Mouse (Mus musculus): ENCODE results near the gene Gm13271. TPM values are rescaled to one million over a fixed set of nuclear protein-coding genes. Genes with fewer than 3 reads are reported as not detected.

Gene Gm13271
- polyA plus RNA-seq (2014; fragmentation: Illumina TruSeq; extraction: RNeasy Lipid Tissue Mini Kit (QIAGEN cat#74804); ENCODE audit: low read depth, low replicate concordance), result not detected

DNA sequence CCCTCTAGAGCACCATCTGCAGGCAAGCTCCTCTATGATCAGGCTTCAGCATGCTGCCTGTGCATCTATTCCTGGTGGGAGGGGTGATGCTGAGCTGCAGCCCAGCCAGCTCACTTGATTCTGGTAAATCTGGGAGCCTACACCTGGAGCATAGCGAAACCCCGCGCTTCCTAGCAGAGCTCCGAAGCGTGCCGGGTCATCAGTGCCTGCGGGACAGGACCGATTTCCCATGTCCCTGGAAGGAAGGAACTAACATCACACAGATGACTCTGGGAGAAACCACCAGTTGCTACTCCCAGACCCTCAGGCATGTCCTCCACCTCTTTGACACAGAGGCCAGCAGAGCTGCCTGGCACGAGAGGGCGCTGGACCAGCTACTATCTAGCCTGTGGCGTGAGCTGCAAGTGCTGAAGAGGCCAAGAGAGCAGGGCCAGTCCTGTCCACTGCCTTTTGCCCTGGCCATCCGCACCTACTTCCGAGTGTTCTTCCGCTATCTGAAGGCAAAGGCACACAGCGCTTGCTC lies at the start of gene Gm13271:
TSS of gene Gm13271 (plus strand) at position 51 of the 523 bp plus-strand sequence.

DNA sequence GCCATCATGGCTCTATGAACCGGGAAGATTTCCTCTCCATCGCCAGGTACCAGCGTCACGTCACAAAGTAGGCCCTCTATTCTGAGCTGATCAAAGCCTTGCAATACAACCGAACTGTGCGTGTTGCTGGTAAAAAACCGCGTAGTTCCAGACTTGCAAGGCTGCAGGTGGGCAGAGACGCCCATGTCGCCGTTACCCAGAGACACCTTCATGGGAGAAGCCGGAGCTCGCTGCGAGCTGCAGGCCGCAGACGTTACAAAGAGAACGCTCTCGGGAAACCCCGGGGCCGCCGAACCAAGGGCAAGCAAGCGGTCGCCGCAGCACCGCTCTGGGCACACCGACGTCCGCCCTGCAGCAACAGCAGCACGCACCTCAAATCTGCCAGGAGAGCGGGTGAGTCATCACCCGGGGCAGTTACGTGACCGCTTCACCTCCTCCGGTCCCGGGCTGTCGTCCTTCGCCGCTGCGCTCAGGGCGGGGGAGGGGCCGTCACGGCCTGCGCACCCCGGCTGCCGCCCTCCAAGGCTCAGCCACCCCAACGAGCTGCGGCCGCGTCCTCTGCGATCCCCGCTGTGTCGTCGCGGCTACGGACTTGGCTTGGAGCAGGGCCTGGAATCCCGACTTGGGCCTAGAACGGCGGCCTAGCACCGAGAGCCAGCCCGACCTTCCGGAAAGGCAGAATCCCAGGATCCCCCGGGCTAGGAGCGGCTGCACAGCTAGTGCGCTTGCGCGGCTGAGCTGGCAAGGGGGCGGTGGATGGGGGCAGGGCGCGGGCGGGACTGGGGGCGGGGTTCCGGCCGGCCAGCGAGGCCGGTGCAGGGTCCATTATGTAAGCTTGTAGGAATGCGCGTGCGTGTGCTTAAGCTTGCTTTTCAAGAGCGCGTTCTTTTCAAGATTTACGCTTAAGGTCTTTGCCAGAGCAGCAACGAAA lies 32.6 kb upstream of the Gm13271 start, which contains the start of the genes Gm26566 and Klhl9:
TSS of gene Gm26566 (plus strand) at position 15 of the 931 bp plus-strand sequence.
TSS of gene Klhl9 (minus strand) at position 675 of the 931 bp plus-strand sequence.

DNA sequence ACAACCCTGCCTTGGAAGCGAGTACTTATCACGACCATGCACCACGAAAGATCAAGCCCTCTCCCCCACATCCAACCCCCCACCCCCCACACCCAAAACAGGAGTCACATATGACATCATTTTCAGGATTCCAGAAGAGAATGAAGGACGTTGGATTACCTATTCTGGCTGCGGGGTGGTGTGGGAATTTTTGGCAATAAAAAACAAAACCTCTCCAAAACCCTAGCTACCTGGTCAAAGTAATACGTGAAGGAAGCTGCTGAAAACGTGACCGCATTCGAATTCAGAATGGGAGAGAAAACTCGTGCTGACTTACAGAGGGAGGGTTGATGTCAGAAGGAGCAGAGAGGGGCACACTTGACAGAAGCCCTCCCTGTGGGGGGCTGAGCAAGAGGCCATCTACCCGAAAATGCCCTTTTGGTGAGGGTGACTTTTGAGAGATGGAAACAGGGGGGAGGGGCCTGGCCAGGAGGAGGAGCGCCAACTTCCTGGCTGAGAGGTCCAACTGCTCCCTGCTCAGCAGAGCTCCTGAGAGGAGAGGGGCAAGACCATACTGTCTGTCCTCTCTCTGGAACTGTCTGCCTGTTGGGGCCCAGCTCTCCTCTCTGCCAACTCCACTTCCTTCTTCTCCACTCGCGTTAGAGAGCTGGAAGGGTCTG lies 5.1 kb downstream of the Gm13271 start, which contains the start of gene Gm13283:
TSS of gene Gm13283 (plus strand) at position 510 of the 659 bp plus-strand sequence.

GRCm38 (mm10) chr4:88773534-88773933 lies 18.9 kb downstream of the Gm13271 start, which contains the start of gene Gm13290:
TSS of gene Gm13290 (plus strand) at chr4:88773834.

DNA sequence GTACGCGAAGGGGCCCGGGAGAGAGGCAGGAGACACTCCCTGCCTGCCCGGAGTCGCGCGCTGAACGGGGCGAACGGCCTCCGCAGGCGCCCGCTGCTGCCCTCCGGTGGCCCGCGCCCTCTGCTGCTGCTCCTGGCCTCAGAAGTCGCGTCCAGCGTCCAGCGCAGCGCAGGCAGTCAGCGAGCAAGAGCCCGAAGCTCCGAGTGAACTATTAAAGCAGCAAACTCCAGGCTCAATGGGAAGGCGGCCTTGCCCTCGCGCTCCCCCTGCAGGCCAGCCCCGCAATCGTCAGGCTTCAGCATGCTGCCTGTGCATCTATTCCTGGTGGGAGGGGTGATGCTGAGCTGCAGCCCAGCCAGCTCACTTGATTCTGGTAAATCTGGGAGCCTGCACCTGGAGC lies 22.0 kb downstream of the Gm13271 start, which contains the start of gene Gm13289:
TSS of gene Gm13289 (plus strand) at position 301 of the 400 bp plus-strand sequence.

GRCm38 (mm10) chr4:88779550-88779949 lies 24.9 kb downstream of the Gm13271 start, which contains the start of gene Gm13272:
TSS of gene Gm13272 (plus strand) at chr4:88779850.

DNA sequence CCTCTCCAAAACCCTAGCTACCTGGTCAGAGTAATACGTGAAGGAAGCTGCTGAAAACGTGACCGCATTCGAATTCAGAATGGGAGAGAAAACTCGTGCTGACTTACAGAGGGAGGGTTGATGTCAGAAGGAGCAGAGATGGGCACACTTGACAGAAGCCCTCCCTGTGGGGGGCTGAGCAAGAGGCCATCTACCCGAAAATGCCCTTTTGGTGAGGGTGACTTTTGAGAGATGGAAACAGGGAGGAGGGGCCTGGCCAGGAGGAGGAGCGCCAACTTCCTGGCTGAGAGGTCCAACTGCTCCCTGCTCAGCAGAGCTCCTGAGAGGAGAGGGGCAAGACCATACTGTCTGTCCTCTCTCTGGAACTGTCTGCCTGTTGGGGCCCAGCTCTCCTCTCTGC lies 27.2 kb downstream of the Gm13271 start, which contains the start of gene Ifnz:
TSS of gene Ifnz (plus strand) at position 301 of the 400 bp plus-strand sequence.

GRCm38 (mm10) chr4:88785409-88785808 lies 30.7 kb downstream of the Gm13271 start, which contains the start of gene Gm13276:
TSS of gene Gm13276 (plus strand) at chr4:88785709.

GRCm38 (mm10) chr4:88788402-88788801 lies 33.7 kb downstream of the Gm13271 start, which contains the start of gene Gm13277:
TSS of gene Gm13277 (plus strand) at chr4:88788632.

GRCm38 (mm10) chr4:88791250-88791649 lies 36.6 kb downstream of the Gm13271 start, which contains the start of gene Gm13278:
TSS of gene Gm13278 (plus strand) at chr4:88791550.

DNA sequence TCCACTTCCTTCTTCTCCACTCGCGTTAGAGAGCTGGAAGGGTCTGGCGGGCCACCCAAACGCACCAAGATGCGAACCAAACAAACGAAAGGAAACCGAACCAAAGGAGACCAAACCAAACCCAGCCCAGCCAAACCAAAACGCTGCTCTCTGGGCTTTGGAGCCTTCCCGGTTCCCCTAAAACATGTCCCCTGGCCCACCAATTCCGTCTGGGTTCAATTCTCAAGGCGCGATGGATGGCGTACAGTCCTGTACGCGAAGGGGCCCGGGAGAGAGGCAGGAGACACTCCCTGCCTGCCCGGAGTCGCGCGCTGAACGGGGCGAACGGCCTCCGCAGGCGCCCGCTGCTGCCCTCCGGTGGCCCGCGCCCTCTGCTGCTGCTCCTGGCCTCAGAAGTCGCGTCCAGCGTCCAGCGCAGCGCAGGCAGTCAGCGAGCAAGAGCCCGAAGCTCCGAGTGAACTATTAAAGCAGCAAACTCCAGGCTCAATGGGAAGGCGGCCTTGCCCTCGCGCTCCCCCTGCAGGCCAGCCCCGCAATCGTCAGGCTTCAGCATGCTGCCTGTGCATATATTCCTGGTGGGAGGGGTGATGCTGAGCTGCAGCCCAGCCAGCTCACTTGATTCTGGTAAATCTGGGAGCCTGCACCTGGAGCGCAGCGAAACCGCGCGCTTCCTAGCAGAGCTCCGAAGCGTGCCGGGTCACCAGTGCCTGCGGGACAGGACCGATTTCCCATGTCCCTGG lies 39.4 kb downstream of the Gm13271 start, which contains the start of gene Gm13275:
TSS of gene Gm13275 (plus strand) at position 552 of the 740 bp plus-strand sequence.

GRCm38 (mm10) chr4:88797097-88797496 lies 42.4 kb downstream of the Gm13271 start, which contains the start of gene Gm13279:
TSS of gene Gm13279 (plus strand) at chr4:88797397.

GRCm38 (mm10) chr4:88799365-88799764 lies 44.7 kb downstream of the Gm13271 start, which contains the start of gene Gm13285:
TSS of gene Gm13285 (plus strand) at chr4:88799665.

GRCm38 (mm10) chr4:88802954-88803353 lies 48.3 kb downstream of the Gm13271 start, which contains the start of gene Gm13287:
TSS of gene Gm13287 (plus strand) at chr4:88803254.

Other genes starting within 250 kb of the Gm13271 start
- gene Ifnb1, start 232.1 kb upstream of the Gm13271 start, polyA plus RNA-seq (2014; fragmentation: Illumina TruSeq; extraction: RNeasy Lipid Tissue Mini Kit (QIAGEN cat#74804); ENCODE audit: low read depth, low replicate concordance), result not detected
- gene Ifna15, start 196.6 kb upstream of the Gm13271 start, polyA plus RNA-seq (2014; fragmentation: Illumina TruSeq; extraction: RNeasy Lipid Tissue Mini Kit (QIAGEN cat#74804); ENCODE audit: low read depth, low replicate concordance), result not detected
- not detected for gene Ifna14, start 183.1 kb upstream of the Gm13271 start, polyA plus RNA-seq (2014; fragmentation: Illumina TruSeq; extraction: RNeasy Lipid Tissue Mini Kit (QIAGEN cat#74804); ENCODE audit: low read depth, low replicate concordance)
- gene Ifna9, start 162.5 kb upstream of the Gm13271 start, polyA plus RNA-seq (2014; fragmentation: Illumina TruSeq; extraction: RNeasy Lipid Tissue Mini Kit (QIAGEN cat#74804); ENCODE audit: low read depth, low replicate concordance), result not detected
- gene Ifna12, start 151.5 kb upstream of the Gm13271 start, polyA plus RNA-seq (2014; fragmentation: Illumina TruSeq; extraction: RNeasy Lipid Tissue Mini Kit (QIAGEN cat#74804); ENCODE audit: low read depth, low replicate concordance), result not detected
- gene C87499, start 120.5 kb upstream of the Gm13271 start, polyA plus RNA-seq (2014; fragmentation: Illumina TruSeq; extraction: RNeasy Lipid Tissue Mini Kit (QIAGEN cat#74804); ENCODE audit: low read depth, low replicate concordance), result not detected
- not detected for gene Ifna13, start 110.4 kb upstream of the Gm13271 start, polyA plus RNA-seq (2014; fragmentation: Illumina TruSeq; extraction: RNeasy Lipid Tissue Mini Kit (QIAGEN cat#74804); ENCODE audit: low read depth, low replicate concordance)
- gene Ifna16, start 77.9 kb upstream of the Gm13271 start, polyA plus RNA-seq (2014; fragmentation: Illumina TruSeq; extraction: RNeasy Lipid Tissue Mini Kit (QIAGEN cat#74804); ENCODE audit: low read depth, low replicate concordance), result not detected
- not detected for gene Ifna2, start 71.0 kb upstream of the Gm13271 start, polyA plus RNA-seq (2014; fragmentation: Illumina TruSeq; extraction: RNeasy Lipid Tissue Mini Kit (QIAGEN cat#74804); ENCODE audit: low read depth, low replicate concordance)
- not detected for gene Ifnab, start 63.5 kb upstream of the Gm13271 start, polyA plus RNA-seq (2014; fragmentation: Illumina TruSeq; extraction: RNeasy Lipid Tissue Mini Kit (QIAGEN cat#74804); ENCODE audit: low read depth, low replicate concordance)
- gene Gm26566, start 33.1 kb upstream of the Gm13271 start, polyA plus RNA-seq (2014; fragmentation: Illumina TruSeq; extraction: RNeasy Lipid Tissue Mini Kit (QIAGEN cat#74804); ENCODE audit: low read depth, low replicate concordance), result not detected
- gene Klhl9, start 32.4 kb upstream of the Gm13271 start, polyA plus RNA-seq (2014; fragmentation: Illumina TruSeq; extraction: RNeasy Lipid Tissue Mini Kit (QIAGEN cat#74804); ENCODE audit: low read depth, low replicate concordance), result 150 TPM
- not detected for gene Gm13283, start 5.3 kb downstream of the Gm13271 start, polyA plus RNA-seq (2014; fragmentation: Illumina TruSeq; extraction: RNeasy Lipid Tissue Mini Kit (QIAGEN cat#74804); ENCODE audit: low read depth, low replicate concordance)
- gene Gm13290, start 19.0 kb downstream of the Gm13271 start, polyA plus RNA-seq (2014; fragmentation: Illumina TruSeq; extraction: RNeasy Lipid Tissue Mini Kit (QIAGEN cat#74804); ENCODE audit: low read depth, low replicate concordance), result not detected
- gene Gm13289, start 22.1 kb downstream of the Gm13271 start, polyA plus RNA-seq (2014; fragmentation: Illumina TruSeq; extraction: RNeasy Lipid Tissue Mini Kit (QIAGEN cat#74804); ENCODE audit: low read depth, low replicate concordance), result not detected
- gene Gm13272, start 25.0 kb downstream of the Gm13271 start, polyA plus RNA-seq (2014; fragmentation: Illumina TruSeq; extraction: RNeasy Lipid Tissue Mini Kit (QIAGEN cat#74804); ENCODE audit: low read depth, low replicate concordance), result not detected
- not detected for gene Ifnz, start 27.3 kb downstream of the Gm13271 start, polyA plus RNA-seq (2014; fragmentation: Illumina TruSeq; extraction: RNeasy Lipid Tissue Mini Kit (QIAGEN cat#74804); ENCODE audit: low read depth, low replicate concordance)
- not detected for gene Gm13276, start 30.8 kb downstream of the Gm13271 start, polyA plus RNA-seq (2014; fragmentation: Illumina TruSeq; extraction: RNeasy Lipid Tissue Mini Kit (QIAGEN cat#74804); ENCODE audit: low read depth, low replicate concordance)
- gene Gm13277, start 33.8 kb downstream of the Gm13271 start, polyA plus RNA-seq (2014; fragmentation: Illumina TruSeq; extraction: RNeasy Lipid Tissue Mini Kit (QIAGEN cat#74804); ENCODE audit: low read depth, low replicate concordance), result not detected
- not detected for gene Gm13278, start 36.7 kb downstream of the Gm13271 start, polyA plus RNA-seq (2014; fragmentation: Illumina TruSeq; extraction: RNeasy Lipid Tissue Mini Kit (QIAGEN cat#74804); ENCODE audit: low read depth, low replicate concordance)
- not detected for gene Gm13275, start 39.6 kb downstream of the Gm13271 start, polyA plus RNA-seq (2014; fragmentation: Illumina TruSeq; extraction: RNeasy Lipid Tissue Mini Kit (QIAGEN cat#74804); ENCODE audit: low read depth, low replicate concordance)
- gene Gm13279, start 42.5 kb downstream of the Gm13271 start, polyA plus RNA-seq (2014; fragmentation: Illumina TruSeq; extraction: RNeasy Lipid Tissue Mini Kit (QIAGEN cat#74804); ENCODE audit: low read depth, low replicate concordance), result not detected
- gene Gm13285, start 44.8 kb downstream of the Gm13271 start, polyA plus RNA-seq (2014; fragmentation: Illumina TruSeq; extraction: RNeasy Lipid Tissue Mini Kit (QIAGEN cat#74804); ENCODE audit: low read depth, low replicate concordance), result not detected
- gene Gm13287, start 48.4 kb downstream of the Gm13271 start, polyA plus RNA-seq (2014; fragmentation: Illumina TruSeq; extraction: RNeasy Lipid Tissue Mini Kit (QIAGEN cat#74804); ENCODE audit: low read depth, low replicate concordance), result not detected
- gene Gm13288, start 50.7 kb downstream of the Gm13271 start, polyA plus RNA-seq (2014; fragmentation: Illumina TruSeq; extraction: RNeasy Lipid Tissue Mini Kit (QIAGEN cat#74804); ENCODE audit: low read depth, low replicate concordance), result not detected
- not detected for gene Ifna7, start 61.4 kb downstream of the Gm13271 start, polyA plus RNA-seq (2014; fragmentation: Illumina TruSeq; extraction: RNeasy Lipid Tissue Mini Kit (QIAGEN cat#74804); ENCODE audit: low read depth, low replicate concordance)
- not detected for gene Ifna11, start 65.1 kb downstream of the Gm13271 start, polyA plus RNA-seq (2014; fragmentation: Illumina TruSeq; extraction: RNeasy Lipid Tissue Mini Kit (QIAGEN cat#74804); ENCODE audit: low read depth, low replicate concordance)
- not detected for gene Ifna6, start 72.5 kb downstream of the Gm13271 start, polyA plus RNA-seq (2014; fragmentation: Illumina TruSeq; extraction: RNeasy Lipid Tissue Mini Kit (QIAGEN cat#74804); ENCODE audit: low read depth, low replicate concordance)
- gene Ifna5, start 80.7 kb downstream of the Gm13271 start, polyA plus RNA-seq (2014; fragmentation: Illumina TruSeq; extraction: RNeasy Lipid Tissue Mini Kit (QIAGEN cat#74804); ENCODE audit: low read depth, low replicate concordance), result not detected
- gene Ifna4, start 87.0 kb downstream of the Gm13271 start, polyA plus RNA-seq (2014; fragmentation: Illumina TruSeq; extraction: RNeasy Lipid Tissue Mini Kit (QIAGEN cat#74804); ENCODE audit: low read depth, low replicate concordance), result not detected
- gene Ifna1, start 95.2 kb downstream of the Gm13271 start, polyA plus RNA-seq (2014; fragmentation: Illumina TruSeq; extraction: RNeasy Lipid Tissue Mini Kit (QIAGEN cat#74804); ENCODE audit: low read depth, low replicate concordance), result not detected
- gene Ifne, start 125.3 kb downstream of the Gm13271 start, polyA plus RNA-seq (2014; fragmentation: Illumina TruSeq; extraction: RNeasy Lipid Tissue Mini Kit (QIAGEN cat#74804); ENCODE audit: low read depth, low replicate concordance), result not detected